Mouse (Mus musculus): ENCODE results near the gene Ndufaf7. TPM values are rescaled to one million over a fixed set of nuclear protein-coding genes. Genes with fewer than 3 reads are reported as not detected.

Ndufaf7 gene
- polyA plus RNA-seq, 1 experiment = 27.7 TPM

GRCm38 (mm10) chr17:78994382-78994781, 57.4 kb downstream of the Ndufaf7 start:
- no peak overlapping the region for H3K4me3 ChIP-seq (replicated peaks; ENCODE audit: control insufficient read depth, low read depth, low read length)
- H3K27ac ChIP-seq (ENCODE audit: control insufficient read depth, insufficient read depth, low read depth, low read length, poor library complexity) = no peak overlapping the region
- 75% methylated on average over 8 of the region's 8 CpGs for WGBS
- peaks cover 2% of the 10 kb centered on the region; the same call in 1 of the 2 replicates for H3K4me1 ChIP-seq (ENCODE audit: control insufficient read depth, insufficient read depth, low read length)
- TF ChIP-seq CTCF (IDR thresholded peaks at IDR 0.05; ENCODE audit: control insufficient read depth, insufficient read depth, low read length) = no peak
- no peak for TF ChIP-seq POLR2A (IDR thresholded peaks at IDR 0.05; ENCODE audit: borderline replicate concordance, control insufficient read depth, low read depth, low read length)

- TF ChIP-seq CTCF (IDR thresholded peaks at IDR 0.05; ENCODE audit: control insufficient read depth, insufficient read depth, low read length) = no peak
- TF ChIP-seq POLR2A (IDR thresholded peaks at IDR 0.05; ENCODE audit: borderline replicate concordance, control insufficient read depth, low read depth, low read length) = no peak
- WGBS = 28% methylated on average over 9 of the region's 9 CpGs
- no peak overlapping the region for H3K27ac ChIP-seq (ENCODE audit: control insufficient read depth, insufficient read depth, low read depth, low read length, poor library complexity)
- no peak overlapping the region for H3K4me3 ChIP-seq (replicated peaks; ENCODE audit: control insufficient read depth, low read depth, low read length)
- peaks cover 5% of the 10 kb centered on the region for H3K4me1 ChIP-seq (ENCODE audit: control insufficient read depth, insufficient read depth, low read length)
Measured at GRCm38 (mm10) chr17:78994931-78995820, 58.2 kb downstream of the Ndufaf7 start.

Other genes with a start within 250 kb of the Ndufaf7 start
- gene Strn, start 199.9 kb upstream of the Ndufaf7 start, polyA plus RNA-seq (2011; ENCODE audit: insufficient read depth, insufficient read length, low replicate concordance, missing spikeins) = 3.3 and 8.5 TPM in 2 replicates
- 2.5 and 5.1 TPM in 2 replicates for gene Heatr5b, start 101.8 kb upstream of the Ndufaf7 start, polyA plus RNA-seq (2011; ENCODE audit: insufficient read depth, insufficient read length, low replicate concordance, missing spikeins)
- 17.3 and 34.1 TPM in 2 replicates for gene Gpatch11, start 101.6 kb upstream of the Ndufaf7 start, polyA plus RNA-seq (2011; ENCODE audit: insufficient read depth, insufficient read length, low replicate concordance, missing spikeins)
- gene Eif2ak2, start 54.6 kb upstream of the Ndufaf7 start, polyA plus RNA-seq (2011; ENCODE audit: insufficient read depth, insufficient read length, low replicate concordance, missing spikeins) = 13.2 and 13.5 TPM in 2 replicates
- not detected in 2 replicates for gene Sult6b1, start 30.1 kb upstream of the Ndufaf7 start, polyA plus RNA-seq (2011; ENCODE audit: insufficient read depth, insufficient read length, low replicate concordance, missing spikeins)
- gene Cebpzos, start 20.6 kb upstream of the Ndufaf7 start, polyA plus RNA-seq (2011; ENCODE audit: insufficient read depth, insufficient read length, low replicate concordance, missing spikeins) = 4.4 and 16.4 TPM in 2 replicates
- gene Cebpz, start 70 bp upstream of the Ndufaf7 start, polyA plus RNA-seq (2011; ENCODE audit: insufficient read depth, insufficient read length, low replicate concordance, missing spikeins) = 15.3 and 19.6 TPM in 2 replicates
- gene Prkd3, start 83.7 kb downstream of the Ndufaf7 start, polyA plus RNA-seq (2011; ENCODE audit: insufficient read depth, insufficient read length, low replicate concordance, missing spikeins) = 6.5 and 10.7 TPM in 2 replicates
- gene Qpct, start 114.8 kb downstream of the Ndufaf7 start, polyA plus RNA-seq (2011; ENCODE audit: insufficient read depth, insufficient read length, low replicate concordance, missing spikeins) = 0.63 and 1.7 TPM in 2 replicates